Mouse (Mus musculus) limb, embryonic 10.5 days (tissue): ENCODE results near the gene Nrip1. TPM values are rescaled to one million over a fixed set of nuclear protein-coding genes. Genes with fewer than 3 reads are reported as not detected.

Experiments
- DNase-seq: peaks from one replicate; pipeline ENCODE4 v3.0.0-alpha.2; 2017; ENCODE audit warnings: low spot score
- H3K27ac ChIP-seq: fragments of 300-500 bp; sonication (generic); 2 replicates; pipeline ENCODE4 v1.5.1; 2016; ENCODE audit warnings: mild to moderate bottlenecking
- H3K27me3 ChIP-seq: fragments of 300-500 bp; sonication (generic); 2 replicates; pipeline ENCODE4 v1.6.1; 2016; ENCODE audit warnings: low read depth, mild to moderate bottlenecking; ENCODE audit not compliant: poor library complexity, severe bottlenecking
- H3K36me3 ChIP-seq: fragments of 300-500 bp; sonication (generic); 2 replicates; pipeline ENCODE4 v1.6.1; 2016; ENCODE audit warnings: mild to moderate bottlenecking, moderate library complexity
- H3K4me1 ChIP-seq: fragments of 300-500 bp; sonication (generic); 2 replicates; pipeline ENCODE4 v1.6.1; 2016
- H3K4me3 ChIP-seq: fragments of 300-500 bp; sonication (generic); 2 replicates; pipeline ENCODE4 v1.5.1; 2016; ENCODE audit warnings: mild to moderate bottlenecking, moderate library complexity
- H3K9me3 ChIP-seq: fragments of 300-500 bp; sonication (generic); replicated peaks from 2 replicates; pipeline ENCODE4 v1.6.1; 2016; ENCODE audit warnings: mild to moderate bottlenecking
- WGBS: fragments of 180-500 bp; shearing (Covaris S2); methylation state at CpG from one replicate; pipeline ENCODE4 v1.1.7; 2016; 5-methylcytosine and 5-hydroxymethylcytosine counted together
- polyA plus RNA-seq: library from polyadenylated mRNA; unstranded; fragments of >200 nt; fragmentation: Nextera tagmentation; extraction: Ambion mirVana; gene quantifications from 2 replicates; pipeline ENCODE4 v1.2.1, GENCODE M21; 2016

The Nrip1 gene
- polyA plus RNA-seq, 1 experiment from 2014 or later = 37.3 TPM

- Histone ChIP-seq H3K4me3 (no peak overlapping the region), H3K27me3 (no peaks in the 10 kb centered on the region), H3K36me3 (peaks cover 24% of the 10 kb centered on the region), H3K4me1 (peaks cover 27% of the 10 kb centered on the region), H3K9me3 (no peaks in the 10 kb centered on the region), H3K27ac (no peak overlapping the region)
- WGBS = 87% methylated on average over 5 of the region's 5 CpGs
- no peak for DNase-seq
Measured at GRCm38 (mm10) chr16:76355267-76355666, 18.4 kb downstream of the Nrip1 start.

- Histone ChIP-seq H3K27ac (no peak overlapping the region), H3K27me3 (no peaks in the 10 kb centered on the region), H3K4me1 (peaks cover 27% of the 10 kb centered on the region), H3K36me3 (peaks cover 27% of the 10 kb centered on the region), H3K9me3 (no peaks in the 10 kb centered on the region), H3K4me3 (no peak overlapping the region)
- DNase-seq = no peak
- WGBS = 73% methylated on average over 3 of the region's 3 CpGs
Measured at GRCm38 (mm10) chr16:76354841-76355240, 18.8 kb downstream of the Nrip1 start.

- no peak for DNase-seq
- peaks cover 24% of the 10 kb centered on the region for H3K4me1 ChIP-seq
- H3K36me3 ChIP-seq = peaks cover 32% of the 10 kb centered on the region
- H3K27me3 ChIP-seq = no peaks in the 10 kb centered on the region
- no peak overlapping the region for H3K27ac ChIP-seq
- H3K9me3 ChIP-seq = no peaks in the 10 kb centered on the region
- 86% methylated on average over 7 of the region's 7 CpGs for WGBS
- H3K4me3 ChIP-seq = no peak overlapping the region
Measured at GRCm38 (mm10) chr16:76354289-76354688, 19.3 kb downstream of the Nrip1 start.

GRCm38 (mm10) chr16:76350922-76351321 is 22.7 kb downstream of the Nrip1 start:
- Histone ChIP-seq H3K27ac (no peak overlapping the region), H3K4me1 (0 out of 2 replicates have a peak, but pooled peaks cover under 1% of the 10 kb centered on the region), H3K27me3 (no peaks in the 10 kb centered on the region), H3K36me3 (peaks cover 55% of the 10 kb centered on the region), H3K9me3 (no peaks in the 10 kb centered on the region), H3K4me3 (no peak overlapping the region)
- 94% methylated on average over 8 of the region's 8 CpGs for WGBS
- DNase-seq = no peak

GRCm38 (mm10) chr16:76349053-76349452 is 24.6 kb downstream of the Nrip1 start:
- H3K4me1 ChIP-seq = no peaks in the 10 kb centered on the region
- H3K36me3 ChIP-seq = peaks cover 69% of the 10 kb centered on the region
- WGBS = 92% methylated on average over 11 of the region's 11 CpGs
- no peaks in the 10 kb centered on the region for H3K27me3 ChIP-seq
- H3K4me3 ChIP-seq = no peak overlapping the region
- DNase-seq = no peak
- H3K9me3 ChIP-seq = no peaks in the 10 kb centered on the region
- no peak overlapping the region for H3K27ac ChIP-seq

- H3K9me3 ChIP-seq = no peaks in the 10 kb centered on the region
- no peak overlapping the region for H3K4me3 ChIP-seq
- 94% methylated on average over 13 of the region's 13 CpGs for WGBS
- H3K27ac ChIP-seq = no peak overlapping the region
- no peaks in the 10 kb centered on the region for H3K27me3 ChIP-seq
- DNase-seq = no peak
- no peaks in the 10 kb centered on the region for H3K4me1 ChIP-seq
- peaks cover 76% of the 10 kb centered on the region for H3K36me3 ChIP-seq
Measured at GRCm38 (mm10) chr16:76347719-76348421, 25.8 kb downstream of the Nrip1 start.

- Histone ChIP-seq H3K36me3 (peaks cover 70% of the 10 kb centered on the region), H3K4me1 (0 out of 2 replicates have a peak, but pooled peaks cover 2% of the 10 kb centered on the region), H3K27me3 (no peaks in the 10 kb centered on the region), H3K9me3 (no peaks in the 10 kb centered on the region), H3K27ac (no peak overlapping the region), H3K4me3 (no peak overlapping the region)
- no peak for DNase-seq
- 94% methylated on average over 7 of the region's 7 CpGs for WGBS
Measured at GRCm38 (mm10) chr16:76346371-76346770, 27.3 kb downstream of the Nrip1 start.

- 89% methylated on average over 3 of the region's 3 CpGs for WGBS
- no peak overlapping the region for H3K27ac ChIP-seq
- 0 out of 2 replicates have a peak, but pooled peaks cover 2% of the 10 kb centered on the region for H3K4me1 ChIP-seq
- no peak overlapping the region for H3K4me3 ChIP-seq
- H3K27me3 ChIP-seq = no peaks in the 10 kb centered on the region
- no peaks in the 10 kb centered on the region for H3K9me3 ChIP-seq
- DNase-seq = no peak
- H3K36me3 ChIP-seq = peaks cover 60% of the 10 kb centered on the region
Measured at GRCm38 (mm10) chr16:76344761-76345368, 28.8 kb downstream of the Nrip1 start.

GRCm38 (mm10) chr16:76344030-76344429 is 29.6 kb downstream of the Nrip1 start:
- Histone ChIP-seq H3K27me3 (no peaks in the 10 kb centered on the region), H3K36me3 (peaks cover 56% of the 10 kb centered on the region), H3K4me1 (0 out of 2 replicates have a peak, but pooled peaks cover 2% of the 10 kb centered on the region), H3K27ac (no peak overlapping the region), H3K4me3 (no peak overlapping the region), H3K9me3 (no peaks in the 10 kb centered on the region)
- DNase-seq = no peak
- 97% methylated on average over 2 of the region's 2 CpGs for WGBS

- H3K4me3 ChIP-seq = no peak overlapping the region
- H3K9me3 ChIP-seq = no peaks in the 10 kb centered on the region
- no peak overlapping the region for H3K27ac ChIP-seq
- no peak for DNase-seq
- no peaks in the 10 kb centered on the region for H3K27me3 ChIP-seq
- H3K4me1 ChIP-seq = 0 out of 2 replicates have a peak, but pooled peaks cover 2% of the 10 kb centered on the region
- peaks cover 54% of the 10 kb centered on the region for H3K36me3 ChIP-seq
- WGBS = 90% methylated on average over 8 of the region's 8 CpGs
Measured at GRCm38 (mm10) chr16:76341636-76342035, 32.0 kb downstream of the Nrip1 start.

GRCm38 (mm10) chr16:76339256-76339655 is 34.4 kb downstream of the Nrip1 start:
- Histone ChIP-seq H3K9me3 (no peaks in the 10 kb centered on the region), H3K36me3 (peaks cover 40% of the 10 kb centered on the region), H3K4me1 (0 out of 2 replicates have a peak, but pooled peaks cover 2% of the 10 kb centered on the region), H3K4me3 (no peak overlapping the region), H3K27me3 (no peaks in the 10 kb centered on the region), H3K27ac (no peak overlapping the region)
- 90% methylated on average over 10 of the region's 10 CpGs for WGBS
- no peak for DNase-seq

GRCm38 (mm10) chr16:76337351-76337750 is 36.3 kb downstream of the Nrip1 start:
- peaks cover 29% of the 10 kb centered on the region for H3K36me3 ChIP-seq
- 92% methylated on average over 7 of the region's 7 CpGs for WGBS

GRCm38 (mm10) chr16:76336932-76337331 is 36.7 kb downstream of the Nrip1 start:
- no peak for DNase-seq
- 93% methylated on average over 11 of the region's 11 CpGs for WGBS
- Histone ChIP-seq H3K4me3 (no peak overlapping the region), H3K9me3 (no peaks in the 10 kb centered on the region), H3K36me3 (peaks cover 28% of the 10 kb centered on the region), H3K4me1 (peaks cover 2% of the 10 kb centered on the region; the same call in 1 of the 2 replicates), H3K27me3 (no peaks in the 10 kb centered on the region), H3K27ac (no peak overlapping the region)

More at GRCm38 (mm10) chr16:76337351-76337750, 36.3 kb downstream of the Nrip1 start:
- Histone ChIP-seq H3K27me3 (no peaks in the 10 kb centered on the region), H3K4me3 (no peak overlapping the region), H3K4me1 (peaks cover 2% of the 10 kb centered on the region; the same call in 1 of the 2 replicates), H3K27ac (no peak overlapping the region), H3K9me3 (no peaks in the 10 kb centered on the region)
- DNase-seq = no peak
